Mouse (Mus musculus) midbrain, postnatal 0 days (tissue): Measurements from ENCODE around the gene Map2k6. TPM values are rescaled to one million over a fixed set of nuclear protein-coding genes. Genes with fewer than 3 reads are reported as not detected.

Experiments
- ATAC-seq: fragments of 200-750 bp; cut with Nextera tagmentation; 2 replicates; pipeline ENCODE4 v1.8.0; 2017; ENCODE audit warnings: moderate number of reproducible peaks, mild to moderate bottlenecking, moderate TSS enrichment, moderate library complexity; ENCODE audit not compliant: low FRiP score
- DNase-seq: peaks from one replicate; pipeline ENCODE4 v3.0.0-alpha.2; 2015; ENCODE audit warnings: low spot score
- H3K27ac ChIP-seq: fragments of 300-500 bp; sonication (generic); 2 replicates; pipeline ENCODE4 v1.5.1; 2014; ENCODE audit warnings: low read depth, mild to moderate bottlenecking, low read length, mixed read lengths
- H3K27me3 ChIP-seq: fragments of 300-500 bp; sonication (generic); 2 replicates; pipeline ENCODE4 v1.6.1; 2014; ENCODE audit warnings: low read length, control low read depth, mixed read lengths; ENCODE audit not compliant: insufficient read depth
- H3K36me3 ChIP-seq: fragments of 300-500 bp; sonication (generic); 2 replicates; pipeline ENCODE4 v1.6.1; 2014; ENCODE audit warnings: low read length, control low read depth, mixed read lengths; ENCODE audit not compliant: insufficient read depth
- H3K4me1 ChIP-seq: fragments of 300-500 bp; sonication (generic); 2 replicates; pipeline ENCODE4 v1.6.1; 2014; ENCODE audit warnings: mild to moderate bottlenecking, control low read depth, antibody characterized with exemption, low read length, mixed read lengths; ENCODE audit not compliant: insufficient read depth
- H3K4me2 ChIP-seq: fragments of 300-500 bp; sonication (generic); 2 replicates; pipeline ENCODE4 v1.6.1; 2014; ENCODE audit warnings: low read depth, mild to moderate bottlenecking, low read length, mixed read lengths; ENCODE audit not compliant: poor library complexity, severe bottlenecking
- H3K4me3 ChIP-seq: fragments of 300-500 bp; sonication (generic); 2 replicates; pipeline ENCODE4 v1.5.1; 2014; ENCODE audit warnings: low read depth, mild to moderate bottlenecking, low read length, moderate library complexity
- H3K9ac ChIP-seq: fragments of 300-500 bp; sonication (generic); replicated peaks from 2 replicates; pipeline ENCODE4 v1.6.1; 2014; ENCODE audit warnings: mild to moderate bottlenecking, low read length, moderate library complexity, mixed read lengths; ENCODE audit not compliant: poor library complexity, severe bottlenecking
- H3K9me3 ChIP-seq: fragments of 300-500 bp; sonication (generic); 2 replicates; pipeline ENCODE4 v1.6.1; 2016; ENCODE audit warnings: low read length, control low read depth
- CTCF ChIP-seq: IDR thresholded peaks from 2 replicates; pipeline ENCODE4 v1.5.1; 2016; ENCODE audit warnings: antibody characterized with exemption, mild to moderate bottlenecking
- WGBS: fragments of 180-500 bp; shearing (Covaris S2); extraction: QIAGEN DNeasy Blood & Tissue Kit; methylation state at CpG from one replicate; pipeline ENCODE4 v1.1.7; 2014; 5-methylcytosine and 5-hydroxymethylcytosine counted together
- polyA plus RNA-seq: library from polyadenylated mRNA; unstranded; fragments of >200 nt; fragmentation: Nextera tagmentation; extraction: Ambion mirVana; gene quantifications from 2 replicates; pipeline ENCODE4 v1.2.1, GENCODE M21; 2015
- total RNA-seq: library from RNA; depleted of rRNA; stranded (reverse); fragments of >200 nt; gene quantifications from 2 replicates; pipeline ENCODE4 v1.2.3, GENCODE M21; 2014

Gene Map2k6
- total and polyA plus RNA-seq, 2 experiments from 2014 or later, result 10.6 to 12.3 TPM

DNA sequence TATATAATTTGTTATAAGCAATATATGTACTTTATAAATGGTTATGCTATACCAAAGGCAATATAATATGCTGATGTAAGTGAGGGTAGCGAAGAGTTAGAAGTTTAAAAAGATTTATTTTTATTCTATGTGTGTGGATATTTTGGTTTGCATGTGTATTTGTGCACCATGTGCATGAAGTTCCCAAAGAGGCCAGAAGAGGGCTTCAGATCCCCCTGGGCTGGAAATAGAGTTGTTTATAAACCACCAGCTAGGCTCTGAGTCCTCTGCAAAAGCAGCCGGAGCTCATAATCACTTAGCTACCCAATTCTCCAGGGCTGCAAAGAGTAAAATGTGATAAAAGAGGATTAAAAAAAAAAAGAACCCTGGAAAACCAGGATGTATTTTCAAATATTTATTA lies 137.6 kb downstream of the Map2k6 start:
- no peaks in the 10 kb centered on the region for H3K9me3 ChIP-seq
- WGBS, result 89% methylated on average over 2 of the region's 2 CpGs
- no peaks in the 10 kb centered on the region for H3K4me1 ChIP-seq
- DNase-seq, result no peak
- no peak overlapping the region for H3K4me2 ChIP-seq
- no peak overlapping the region for H3K9ac ChIP-seq
- no peaks in the 10 kb centered on the region for H3K27me3 ChIP-seq
- H3K4me3 ChIP-seq, result no peak overlapping the region
- ATAC-seq, result no peak
- H3K27ac ChIP-seq, result no peak overlapping the region
- TF ChIP-seq CTCF, result peak; percentile 51
- H3K36me3 ChIP-seq, result no peaks in the 10 kb centered on the region

DNA sequence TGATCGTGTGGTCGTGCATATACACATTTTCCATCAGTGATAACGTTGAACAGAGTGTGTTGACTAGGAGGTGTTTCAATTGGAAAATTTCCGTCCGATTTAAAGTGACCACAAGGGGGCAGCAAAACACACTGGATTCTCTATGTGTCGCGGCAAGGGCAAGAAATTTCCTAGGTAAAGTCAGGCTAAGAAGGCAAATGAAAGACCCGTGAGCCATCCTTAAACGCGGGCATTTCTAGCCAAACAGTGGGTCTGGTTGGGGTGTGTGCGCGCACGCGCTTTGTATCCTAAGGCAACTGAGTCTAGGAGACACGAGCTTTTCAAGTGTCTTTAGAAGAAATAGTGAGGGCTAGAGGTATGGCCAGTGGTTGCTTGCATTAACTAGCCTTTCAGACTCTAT lies 138.7 kb downstream of the Map2k6 start:
- no peaks in the 10 kb centered on the region for H3K36me3 ChIP-seq
- DNase-seq (peak; percentile 89), ATAC-seq (no peak)
- H3K27ac ChIP-seq, result no peak overlapping the region
- no peaks in the 10 kb centered on the region for H3K27me3 ChIP-seq
- TF ChIP-seq CTCF, result peak; percentile 94
- peak overlapping the region; percentile 29; the same call in 1 of the 2 replicates for H3K4me2 ChIP-seq
- H3K4me1 ChIP-seq, result no peaks in the 10 kb centered on the region
- H3K9ac ChIP-seq, result no peak overlapping the region
- H3K4me3 ChIP-seq, result no peak overlapping the region
- 8% methylated on average over 15 of the region's 15 CpGs for WGBS
- no peaks in the 10 kb centered on the region for H3K9me3 ChIP-seq

DNA sequence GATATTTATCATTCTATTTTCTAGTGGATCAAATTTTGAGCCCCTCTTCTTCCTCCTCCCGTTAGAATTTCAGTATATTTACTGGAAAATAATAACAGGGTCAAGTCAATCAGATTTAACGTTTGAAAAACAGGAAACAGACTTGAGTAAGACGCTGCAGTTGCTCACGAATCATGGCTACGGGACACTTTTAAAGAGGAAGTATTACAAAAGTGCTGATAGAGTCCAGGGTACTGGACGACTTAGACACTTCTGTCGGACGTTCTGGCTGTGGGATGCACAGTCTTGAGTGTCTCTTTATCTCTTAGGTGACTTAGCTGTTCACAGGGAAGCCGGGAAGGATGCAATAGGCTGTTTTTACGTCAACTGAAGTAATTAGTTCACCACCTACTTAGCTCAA lies 139.3 kb downstream of the Map2k6 start:
- Histone ChIP-seq H3K27ac (no peak overlapping the region), H3K4me1 (no peaks in the 10 kb centered on the region), H3K9me3 (no peaks in the 10 kb centered on the region), H3K4me2 (no peak overlapping the region), H3K9ac (no peak overlapping the region), H3K27me3 (no peaks in the 10 kb centered on the region), H3K36me3 (no peaks in the 10 kb centered on the region), H3K4me3 (no peak overlapping the region)
- no peak for DNase-seq
- 83% methylated on average over 10 of the region's 10 CpGs for WGBS
- no peak for ATAC-seq
- no peak for TF ChIP-seq CTCF

DNA sequence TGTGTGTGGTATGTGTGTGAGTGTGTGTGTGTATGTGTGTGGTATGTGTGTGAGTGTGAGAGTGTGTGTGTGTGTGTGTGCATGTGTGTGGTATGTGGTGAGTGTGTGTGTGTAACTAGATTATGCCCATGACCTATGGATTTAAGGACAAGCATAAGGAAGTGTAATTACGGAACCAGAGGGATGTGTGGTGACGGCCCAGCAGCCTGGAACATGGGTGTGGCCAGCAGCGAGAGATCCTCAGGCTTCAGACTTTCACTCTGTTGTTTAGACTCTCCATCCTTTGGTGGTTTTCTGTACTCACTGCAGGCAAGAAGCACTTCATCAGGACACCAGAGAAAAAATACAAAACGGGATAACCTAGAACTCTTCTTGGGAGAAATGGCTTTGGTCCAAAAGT lies 143.0 kb downstream of the Map2k6 start:
- Histone ChIP-seq H3K9ac (no peak overlapping the region), H3K27me3 (no peaks in the 10 kb centered on the region), H3K4me1 (no peaks in the 10 kb centered on the region), H3K9me3 (no peaks in the 10 kb centered on the region), H3K36me3 (no peaks in the 10 kb centered on the region), H3K4me2 (no peak overlapping the region), H3K27ac (no peak overlapping the region), H3K4me3 (no peak overlapping the region)
- 93% methylated on average over 4 of the region's 4 CpGs for WGBS
- ATAC-seq (no peak), DNase-seq (no peak)
- no peak for TF ChIP-seq CTCF

DNA sequence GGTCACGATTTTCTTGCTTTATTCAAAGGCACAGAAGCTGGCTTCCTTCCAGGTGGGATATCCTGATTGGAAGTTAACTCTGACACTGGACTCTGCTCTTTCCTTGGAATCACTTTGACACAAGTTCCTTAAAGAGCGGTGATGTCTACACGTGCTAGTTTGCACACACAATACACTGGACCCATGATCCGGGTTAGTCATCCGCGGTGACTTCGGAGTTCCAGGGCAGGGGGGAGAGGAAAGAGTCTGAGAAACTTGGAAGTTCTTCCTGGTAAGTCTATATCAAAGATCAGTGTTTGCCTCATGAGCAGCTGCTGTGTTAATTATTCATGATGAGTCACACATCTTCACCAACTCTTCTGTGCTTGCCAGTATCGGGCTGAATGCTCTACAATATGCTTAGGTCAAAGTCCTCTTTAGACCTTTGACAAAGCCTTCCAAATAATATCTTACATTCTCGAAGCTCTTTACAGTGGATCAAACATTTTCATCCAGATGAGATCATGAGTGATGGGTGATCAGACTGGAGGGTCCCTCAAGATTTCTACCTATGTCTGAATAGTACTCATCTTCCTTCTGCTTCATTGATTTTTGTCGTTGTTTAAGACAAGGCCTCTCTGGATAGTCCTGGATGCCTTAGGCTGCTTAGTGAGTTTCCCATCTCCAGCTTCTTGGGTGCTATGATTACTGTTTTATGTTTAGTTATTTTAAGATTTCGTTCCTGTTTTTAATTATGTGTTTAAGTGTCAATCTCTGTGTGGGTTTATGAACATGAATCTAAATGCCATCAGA lies 145.7 kb downstream of the Map2k6 start:
- no peak for DNase-seq
- Histone ChIP-seq H3K27me3 (no peaks in the 10 kb centered on the region), H3K36me3 (no peaks in the 10 kb centered on the region), H3K4me1 (no peaks in the 10 kb centered on the region), H3K27ac (no peak overlapping the region), H3K9ac (no peak overlapping the region), H3K9me3 (no peaks in the 10 kb centered on the region), H3K4me3 (no peak overlapping the region), H3K4me2 (no peak overlapping the region)
- no peak for ATAC-seq
- 85% methylated on average over 11 of the region's 11 CpGs for WGBS
- no peak for TF ChIP-seq CTCF

DNA sequence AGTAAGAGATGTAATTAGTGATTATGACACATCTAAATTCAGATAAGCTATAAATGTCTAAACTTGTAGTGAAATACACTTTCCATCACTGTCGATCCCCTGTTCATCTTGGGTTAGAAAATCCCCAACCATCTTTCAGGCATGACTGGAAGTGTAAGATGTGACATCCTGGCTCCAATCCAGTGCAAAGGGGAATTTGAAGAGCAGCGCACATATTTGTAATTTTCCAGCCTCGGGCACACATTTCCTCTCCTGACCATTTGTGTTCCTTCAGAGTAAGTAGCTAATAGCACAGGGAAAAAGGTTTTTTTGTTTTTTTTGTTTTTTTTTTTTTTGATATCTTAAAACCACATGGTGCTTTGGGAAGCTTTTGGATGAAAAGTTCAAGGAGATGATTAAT lies 146.5 kb downstream of the Map2k6 start:
- Histone ChIP-seq H3K27me3 (no peaks in the 10 kb centered on the region), H3K4me1 (no peaks in the 10 kb centered on the region), H3K9me3 (no peaks in the 10 kb centered on the region), H3K9ac (no peak overlapping the region), H3K4me3 (no peak overlapping the region), H3K36me3 (no peaks in the 10 kb centered on the region), H3K27ac (no peak overlapping the region), H3K4me2 (no peak overlapping the region)
- no peak for TF ChIP-seq CTCF
- WGBS, result 81% methylated on average over 3 of the region's 3 CpGs
- ATAC-seq (no peak), DNase-seq (no peak)
